Mouse (Mus musculus) MEL (cell line): Measurements from ENCODE around the gene Ppfia4.

Experiments
- CTCF ChIP-seq, 3 experiments: IDR thresholded peaks in 2 of 3; conservative IDR thresholded peaks in 1 of 3; 2 replicates each; pipeline ENCODE4 v1.5.1; 2011 to 2012; ENCODE audit warnings: low read length in 3 of 3, low read depth in 2 of 3, mild to moderate bottlenecking in 2 of 3, improper control_type of control experiment in 1 of 3, inconsistent platforms in 1 of 3, mixed read lengths in 1 of 3, moderate library complexity in 1 of 3; ENCODE audit not compliant: control insufficient read depth in 1 of 3, insufficient read depth in 1 of 3, poor library complexity in 1 of 3, severe bottlenecking in 1 of 3
- MXI1 ChIP-seq: IDR thresholded peaks from 2 replicates; pipeline ENCODE4 v1.6.1; 2011; ENCODE audit warnings: mild to moderate bottlenecking, low read depth, low read length, improper control_type of control experiment

GRCm38 (mm10) chr1:134291555-134291954 lies 41.2 kb downstream of the Ppfia4 start:
- no peak for TF ChIP-seq MXI1
- TF ChIP-seq CTCF (IDR thresholded peaks at IDR 0.05 in 2 of 3, conservative IDR thresholded peaks at IDR 0.05 in 1 of 3; ENCODE audit: control insufficient read depth in 1 of 3, insufficient read depth in 1 of 3, low read depth in 2 of 3, low read length in 3 of 3, poor library complexity in 1 of 3, severe bottlenecking in 1 of 3) = no peak
